Mouse (Mus musculus): ENCODE measurements at regions not wholly inside any gene's neighbourhood (a gene's known extent, or its start where the extent isn't known, plus 50 kb on each side); places are given as distances from the start of the nearest gene placed in this dataset.

- Histone ChIP-seq H3K4me1 (no peaks in the 10 kb centered on the region), H3K4me3 (no peak overlapping the region), H3K4me2 (replicated peaks) (no peak overlapping the region), H3K27me3 (replicated peaks) (no peaks in the 10 kb centered on the region), H3K9ac (no peak overlapping the region), H3K9me3 (no peaks in the 10 kb centered on the region), H3K27ac (no peak overlapping the region), H3K36me3 (no peaks in the 10 kb centered on the region)
- no peak for ATAC-seq (ENCODE audit: low FRiP score, low read depth)
- WGBS, result 94% methylated on average over 4 of the region's 4 CpGs
Observed at GRCm38 (mm10) chr4:74847332-74848053, 430.6 kb downstream of the Dmac1 start.

- WGBS, result 72% methylated on average over 2 of the region's 2 CpGs
- Histone ChIP-seq H3K36me3 (no peaks in the 10 kb centered on the region), H3K4me2 (replicated peaks) (no peak overlapping the region)
Observed at GRCm38 (mm10) chr4:74798173-74798799, 479.8 kb downstream of the Dmac1 start.

GRCm38 (mm10) chr4:74797456-74797855 is 480.6 kb downstream of the Dmac1 start:
- Histone ChIP-seq H3K4me3 (no peak overlapping the region), H3K27ac (no peak overlapping the region), H3K9me3 (no peaks in the 10 kb centered on the region), H3K4me2 (replicated peaks) (no peak overlapping the region), H3K4me1 (no peaks in the 10 kb centered on the region), H3K9ac (no peak overlapping the region), H3K27me3 (replicated peaks) (no peaks in the 10 kb centered on the region), H3K36me3 (no peaks in the 10 kb centered on the region)
- WGBS, result 84% methylated on average over 2 of the region's 2 CpGs
- ATAC-seq (ENCODE audit: low FRiP score, low read depth), result no peak

More at GRCm38 (mm10) chr4:74798173-74798799, 479.8 kb downstream of the Dmac1 start:
- Histone ChIP-seq H3K27me3 (replicated peaks) (no peaks in the 10 kb centered on the region), H3K4me1 (no peaks in the 10 kb centered on the region), H3K4me3 (no peak overlapping the region), H3K27ac (no peak overlapping the region), H3K9ac (no peak overlapping the region), H3K9me3 (no peaks in the 10 kb centered on the region)
- ATAC-seq (ENCODE audit: low FRiP score, low read depth), result no peak

GRCm38 (mm10) chr4:74796676-74797075 is 481.4 kb downstream of the Dmac1 start:
- H3K4me2 ChIP-seq (replicated peaks), result no peak overlapping the region
- no peak for ATAC-seq (ENCODE audit: low FRiP score, low read depth)

GRCm38 (mm10) chr4:74747985-74748384 is 505.7 kb downstream of the Kdm4c start:
- H3K27me3 ChIP-seq (replicated peaks), result no peaks in the 10 kb centered on the region
- no peaks in the 10 kb centered on the region for H3K9me3 ChIP-seq
- H3K27ac ChIP-seq, result no peak overlapping the region
- no peak overlapping the region for H3K4me3 ChIP-seq
- no peaks in the 10 kb centered on the region for H3K4me1 ChIP-seq
- no peak for ATAC-seq (ENCODE audit: low FRiP score, low read depth)
- no peaks in the 10 kb centered on the region for H3K36me3 ChIP-seq
- H3K9ac ChIP-seq, result no peak overlapping the region
- 83% methylated on average over 2 of the region's 2 CpGs for WGBS
- no peak overlapping the region for H3K4me2 ChIP-seq (replicated peaks)

More at GRCm38 (mm10) chr4:74796676-74797075, 481.4 kb downstream of the Dmac1 start:
- no peak overlapping the region for H3K9ac ChIP-seq
- no peaks in the 10 kb centered on the region for H3K9me3 ChIP-seq
- H3K27me3 ChIP-seq (replicated peaks), result no peaks in the 10 kb centered on the region
- H3K36me3 ChIP-seq, result no peaks in the 10 kb centered on the region
- no peak overlapping the region for H3K4me3 ChIP-seq
- H3K27ac ChIP-seq, result no peak overlapping the region
- no peaks in the 10 kb centered on the region for H3K4me1 ChIP-seq

GRCm38 (mm10) chr4:74739642-74740041 is 497.3 kb downstream of the Kdm4c start:
- no peak overlapping the region for H3K4me2 ChIP-seq (replicated peaks)
- peak; percentile 37 for ATAC-seq (ENCODE audit: low FRiP score, low read depth)
- H3K36me3 ChIP-seq, result no peaks in the 10 kb centered on the region
- H3K4me3 ChIP-seq, result no peak overlapping the region
- no peaks in the 10 kb centered on the region for H3K9me3 ChIP-seq
- WGBS, result 31% methylated on average over 2 of the region's 2 CpGs
- no peak overlapping the region for H3K27ac ChIP-seq
- H3K9ac ChIP-seq, result no peak overlapping the region
- H3K27me3 ChIP-seq (replicated peaks), result no peaks in the 10 kb centered on the region
- H3K4me1 ChIP-seq, result no peaks in the 10 kb centered on the region

Data from neural tube, embryonic 12.5 days (tissue).